8 mouse cellular contexts compared by ENCODE assay signal in genomic region chr11:33162998-33163506, GRCm38 (mm10). TPM values are rescaled to one million over a fixed set of nuclear protein-coding genes. Genes with fewer than 3 reads are reported as not detected.
DNase-seq lines count a peak whose midpoint lies in the region; ATAC-seq and TF ChIP-seq lines count a peak whose summit lies in the region.

Gene Npm1 (minus strand): TSS chr11:33163206.

- TF ChIP-seq POLR2A in bone marrow, adult 2 months (IDR thresholded peaks at IDR 0.05; ENCODE audit: borderline replicate concordance, control insufficient read depth, low read depth, low read length): peak; percentile 91
- TF ChIP-seq POLR2A in limb, embryonic 14.5 days (IDR thresholded peaks at IDR 0.05; ENCODE audit: borderline replicate concordance, extremely low read depth, insufficient read depth, insufficient read length): peak; percentile 97; the same call in 1 of the 2 replicates

- H3K9ac ChIP-seq in embryonic facial prominence, embryonic 15.5 days: peak within 1 kb of the TSS; percentile 98
- H3K9ac ChIP-seq in limb, embryonic 14.5 days (ENCODE audit: low read depth, low read length, severe bottlenecking): peak within 1 kb of the TSS; percentile 98
- H3K9ac ChIP-seq in midbrain, postnatal 0 days (replicated peaks; ENCODE audit: low read length, poor library complexity, severe bottlenecking): peak within 1 kb of the TSS; percentile 93

- ATAC-seq in embryonic facial prominence, embryonic 15.5 days (ENCODE audit: insufficient number of reproducible peaks, low FRiP score, low TSS enrichment, low read depth): peak; percentile 98
- ATAC-seq in limb, embryonic 14.5 days (ENCODE audit: low FRiP score, low read depth): peak; percentile 97
- peak; percentile 97 for ATAC-seq in midbrain, postnatal 0 days (ENCODE audit: low FRiP score)

- peak within 1 kb of the TSS; percentile 80 for H3K4me3 ChIP-seq in bone marrow, adult 2 months (replicated peaks; ENCODE audit: control insufficient read depth, low read depth, low read length)
- H3K4me3 ChIP-seq in embryonic facial prominence, embryonic 15.5 days (replicated peaks): peak within 1 kb of the TSS; percentile 99
- peak within 1 kb of the TSS; percentile 100 for H3K4me3 ChIP-seq in limb, embryonic 14.5 days (replicated peaks; ENCODE audit: low read length)
- H3K4me3 ChIP-seq in midbrain, postnatal 0 days (ENCODE audit: low read depth, low read length): peak within 1 kb of the TSS; percentile 82

- H3K9me3 ChIP-seq in embryonic facial prominence, embryonic 15.5 days (replicated peaks): no peaks in the 10 kb centered on the region
- H3K9me3 ChIP-seq in limb, embryonic 14.5 days (ENCODE audit: control insufficient read depth, low read length): no peaks in the 10 kb centered on the region
- H3K9me3 ChIP-seq in midbrain, postnatal 0 days (ENCODE audit: low read length): no peaks in the 10 kb centered on the region

- peak; percentile 99 for DNase-seq in 416B (ENCODE audit: low read depth)
- DNase-seq in heart, adult 8-10 months (ENCODE audit: low spot score): peak; percentile 99
- DNase-seq in kidney, adult 9 months: peak; percentile 100
- peak; percentile 99 for DNase-seq in limb, embryonic 14.5 days (ENCODE audit: low spot score)
- peak; percentile 100 for DNase-seq in midbrain, postnatal 0 days (ENCODE audit: low spot score)
- DNase-seq in spleen, postnatal 14 days (ENCODE audit: low spot score in 2 of 2): peak; percentile 98

- no peaks in the 10 kb centered on the region for H3K27me3 ChIP-seq in embryonic facial prominence, embryonic 15.5 days
- no peaks in the 10 kb centered on the region for H3K27me3 ChIP-seq in limb, embryonic 14.5 days (ENCODE audit: control insufficient read depth, insufficient read depth, low read length)
- H3K27me3 ChIP-seq in midbrain, postnatal 0 days (ENCODE audit: insufficient read depth, low read length): no peaks in the 10 kb centered on the region

- 4% methylated on average over 49 of the region's 49 CpGs for WGBS in bone marrow, adult 2 months
- WGBS in embryonic facial prominence, embryonic 15.5 days: 3% methylated on average over 49 of the region's 49 CpGs
- 4% methylated on average over 47 of the region's 49 CpGs for WGBS in limb, embryonic 14.5 days
- 4% methylated on average over 48 of the region's 49 CpGs for WGBS in midbrain, postnatal 0 days

- H3K4me1 ChIP-seq in bone marrow, adult 2 months (ENCODE audit: control insufficient read depth, insufficient read depth, low read length): no peaks in the 10 kb centered on the region; the same call in 1 of the 2 replicates
- H3K4me1 ChIP-seq in embryonic facial prominence, embryonic 15.5 days: peaks cover 14% of the 10 kb centered on the region
- peaks cover 8% of the 10 kb centered on the region for H3K4me1 ChIP-seq in limb, embryonic 14.5 days (ENCODE audit: control insufficient read depth, insufficient read depth, low read length)
- no peaks in the 10 kb centered on the region for H3K4me1 ChIP-seq in midbrain, postnatal 0 days (ENCODE audit: insufficient read depth, low read length)

- no peak for TF ChIP-seq CTCF in bone marrow, adult 2 months (IDR thresholded peaks at IDR 0.05; ENCODE audit: control insufficient read depth, insufficient read depth, low read length)
- no peak for TF ChIP-seq CTCF in midbrain, postnatal 0 days (IDR thresholded peaks at IDR 0.05)

- H3K36me3 ChIP-seq in embryonic facial prominence, embryonic 15.5 days: peaks cover 15% of the 10 kb centered on the region
- H3K36me3 ChIP-seq in limb, embryonic 14.5 days (ENCODE audit: control insufficient read depth, insufficient read depth, low read length): peaks cover 35% of the 10 kb centered on the region
- peaks cover 6% of the 10 kb centered on the region; the same call in 1 of the 2 replicates for H3K36me3 ChIP-seq in midbrain, postnatal 0 days (ENCODE audit: insufficient read depth, low read length)

- peak within 1 kb of the TSS; percentile 79 for H3K27ac ChIP-seq in bone marrow, adult 2 months (ENCODE audit: control insufficient read depth, insufficient read depth, low read depth, low read length, poor library complexity)
- peak within 1 kb of the TSS; percentile 97 for H3K27ac ChIP-seq in embryonic facial prominence, embryonic 15.5 days (replicated peaks)
- peak within 1 kb of the TSS; percentile 96 for H3K27ac ChIP-seq in limb, embryonic 14.5 days (replicated peaks; ENCODE audit: low read depth, low read length)
- H3K27ac ChIP-seq in midbrain, postnatal 0 days (ENCODE audit: low read depth, low read length): peak within 1 kb of the TSS; percentile 95

- H3K4me2 ChIP-seq in embryonic facial prominence, embryonic 15.5 days (replicated peaks): peak within 1 kb of the TSS; percentile 73
- H3K4me2 ChIP-seq in limb, embryonic 14.5 days (replicated peaks; ENCODE audit: low read depth, low read length, severe bottlenecking): peak within 1 kb of the TSS; percentile 78
- peak within 1 kb of the TSS; percentile 72 for H3K4me2 ChIP-seq in midbrain, postnatal 0 days (ENCODE audit: low read depth, low read length, poor library complexity, severe bottlenecking)

RNA-seq across cellular contexts. Expression of gene Npm1, which starts in this region (rescaled TPM):
- 466 and 1,387 TPM in 2 replicates for polyA plus RNA-seq in bone marrow, adult 2 months (2011; ENCODE audit: insufficient read depth, insufficient read length, low replicate concordance, missing spikeins)
- 769 and 852 TPM in 2 replicates for polyA plus RNA-seq in embryonic facial prominence, embryonic 15.5 days (2015; fragmentation: Nextera tagmentation; extraction: Ambion mirVana)
- 100 to 1,000 TPM; 139 to 175 (median 148) TPM for total RNA-seq in heart, adult 8-10 months (2022)
- 633 and 1,234 TPM in 2 replicates for polyA plus RNA-seq in limb, embryonic 14.5 days (2012; rRNA removed)
- 1,104 and 1,131 TPM in 2 replicates for polyA plus RNA-seq in limb, embryonic 14.5 days (2014; fragmentation: Nextera tagmentation; extraction: Ambion mirVana)
- 303 and 313 TPM in 2 replicates for total RNA-seq in midbrain, postnatal 0 days (2014; rRNA removed)
- polyA plus RNA-seq in midbrain, postnatal 0 days (2015; fragmentation: Nextera tagmentation; extraction: Ambion mirVana): 321 and 334 TPM in 2 replicates

Comparison
In these comparisons a context has a peak if more than half of its experiments do, and no peak if none do; other contexts are left out.
1. Peak in every context shown above with its lines: DNase-seq, ATAC-seq, H3K4me3 ChIP-seq and H3K27ac ChIP-seq.